Mouse (Mus musculus) lung, embryonic 15.5 days (tissue): ENCODE data around the gene Usp43. TPM values are rescaled to one million over a fixed set of nuclear protein-coding genes. Genes with fewer than 3 reads are reported as not detected.

Experiments
- ATAC-seq: fragments of 200-750 bp; cut with Nextera tagmentation; 2 replicates; pipeline ENCODE4 v1.8.0; 2017; ENCODE audit warnings: moderate number of reproducible peaks, borderline replicate concordance; ENCODE audit not compliant: low FRiP score, low TSS enrichment; ENCODE audit errors: extremely low read depth
- H3K27ac ChIP-seq: fragments of 300-500 bp; sonication (generic); 2 replicates; pipeline ENCODE4 v1.5.1; 2015; ENCODE audit warnings: moderate library complexity, mild to moderate bottlenecking, inconsistent platforms
- H3K27me3 ChIP-seq: fragments of 300-500 bp; sonication (generic); 2 replicates; pipeline ENCODE4 v1.6.1; 2015; ENCODE audit warnings: inconsistent platforms
- H3K36me3 ChIP-seq: fragments of 300-500 bp; sonication (generic); 2 replicates; pipeline ENCODE4 v1.6.1; 2015; ENCODE audit warnings: inconsistent platforms
- H3K4me1 ChIP-seq: fragments of 300-500 bp; sonication (generic); 2 replicates; pipeline ENCODE4 v1.6.1; 2015; ENCODE audit warnings: inconsistent platforms
- H3K4me2 ChIP-seq: fragments of 300-500 bp; sonication (generic); 2 replicates; pipeline ENCODE4 v1.6.1; 2015; ENCODE audit warnings: inconsistent platforms, mild to moderate bottlenecking, moderate library complexity
- H3K4me3 ChIP-seq: fragments of 300-500 bp; sonication (generic); 2 replicates; pipeline ENCODE4 v1.5.1; 2015; ENCODE audit warnings: mild to moderate bottlenecking, inconsistent platforms
- H3K9ac ChIP-seq: fragments of 300-500 bp; sonication (generic); 2 replicates; pipeline ENCODE4 v1.6.1; 2015; ENCODE audit warnings: inconsistent platforms
- H3K9me3 ChIP-seq: fragments of 300-500 bp; sonication (generic); 2 replicates; pipeline ENCODE4 v1.6.1; 2016; ENCODE audit warnings: inconsistent platforms
- WGBS: fragments of 180-500 bp; shearing (Covaris S2); methylation state at CpG from one replicate; pipeline ENCODE4 v1.1.7; 2015; 5-methylcytosine and 5-hydroxymethylcytosine counted together
- polyA plus RNA-seq: library from polyadenylated mRNA; unstranded; fragments of >200 nt; fragmentation: Nextera tagmentation; extraction: Ambion mirVana; gene quantifications from 2 replicates; pipeline ENCODE4 v1.2.1, GENCODE M21; 2015

Gene Usp43
- 3.2 and 3.7 TPM in 2 replicates for polyA plus RNA-seq

- Histone ChIP-seq H3K4me2 (peak within 1 kb of the TSS; percentile 96), H3K4me3 (peak within 1 kb of the TSS; percentile 72), H3K36me3 (no peaks in the 10 kb centered on the region), H3K27me3 (peaks cover 20% of the 10 kb centered on the region), H3K9ac (peak within 1 kb of the TSS; percentile 66), H3K27ac (peak within 1 kb of the TSS; percentile 93), H3K9me3 (no peaks in the 10 kb centered on the region), H3K4me1 (no peaks in the 10 kb centered on the region)
- under 1% methylated on average over 69 of the region's 80 CpGs for WGBS
- peak; percentile 83 for ATAC-seq
Measured at GRCm38 (mm10) chr11:67921827-67922754, at the start of gene Usp43. Gene Usp43, minus strand, starts transcription at chr11:67922153.

GRCm38 (mm10) chr11:67967831-67968230 lies 45.9 kb upstream of the Usp43 start:
- H3K4me1 ChIP-seq, result peaks cover 25% of the 10 kb centered on the region
- no peak for ATAC-seq
- H3K9ac ChIP-seq, result no peak overlapping the region
- 51% methylated on average over 11 of the region's 11 CpGs for WGBS
- H3K27me3 ChIP-seq, result no peaks in the 10 kb centered on the region
- 0 out of 2 replicates have a peak, but pooled peaks cover 4% of the 10 kb centered on the region for H3K36me3 ChIP-seq
- no peaks in the 10 kb centered on the region for H3K9me3 ChIP-seq
- H3K27ac ChIP-seq, result no peak overlapping the region
- no peak overlapping the region; the same call in 1 of the 2 replicates for H3K4me3 ChIP-seq
- no peak overlapping the region; the same call in 1 of the 2 replicates for H3K4me2 ChIP-seq

GRCm38 (mm10) chr11:67965905-67966878 lies 44.2 kb upstream of the Usp43 start, which contains the start of gene Stx8:
Gene Stx8, plus strand, starts transcription at chr11:67966193.
- Histone ChIP-seq H3K9me3 (no peaks in the 10 kb centered on the region), H3K36me3 (0 out of 2 replicates have a peak, but pooled peaks cover 4% of the 10 kb centered on the region), H3K4me2 (peak within 1 kb of the TSS; percentile 68), H3K4me1 (peaks cover 20% of the 10 kb centered on the region), H3K9ac (peak within 1 kb of the TSS; percentile 78), H3K4me3 (peak within 1 kb of the TSS; percentile 64), H3K27ac (peak within 1 kb of the TSS; percentile 21), H3K27me3 (no peaks in the 10 kb centered on the region)
- under 1% methylated on average over 28 of the region's 28 CpGs for WGBS
- ATAC-seq, result peak; percentile 81

- Histone ChIP-seq H3K27me3 (no peaks in the 10 kb centered on the region), H3K9me3 (no peaks in the 10 kb centered on the region), H3K4me3 (peak within 1 kb of the TSS; percentile 64), H3K4me1 (peaks cover 20% of the 10 kb centered on the region), H3K9ac (peak within 1 kb of the TSS; percentile 78), H3K36me3 (0 out of 2 replicates have a peak, but pooled peaks cover 4% of the 10 kb centered on the region), H3K4me2 (peak within 1 kb of the TSS; percentile 68), H3K27ac (peak within 1 kb of the TSS; percentile 21)
- WGBS, result 7% methylated on average over 15 of the region's 15 CpGs
- ATAC-seq, result peak; percentile 53; the same call in 1 of the 2 replicates
Measured at GRCm38 (mm10) chr11:67965242-67965883, 43.4 kb upstream of the Usp43 start, which contains the start of gene Cfap52. Gene Cfap52, minus strand, starts transcription at chr11:67965651.

GRCm38 (mm10) chr11:67964110-67964509 lies 42.2 kb upstream of the Usp43 start:
- H3K9ac ChIP-seq, result no peak overlapping the region
- H3K4me1 ChIP-seq, result peaks cover 20% of the 10 kb centered on the region
- H3K4me2 ChIP-seq, result no peak overlapping the region
- H3K9me3 ChIP-seq, result no peaks in the 10 kb centered on the region
- no peaks in the 10 kb centered on the region for H3K27me3 ChIP-seq
- no peak overlapping the region for H3K4me3 ChIP-seq
- no peak for ATAC-seq
- no peaks in the 10 kb centered on the region for H3K36me3 ChIP-seq
- 63% methylated on average over 6 of the region's 6 CpGs for WGBS
- H3K27ac ChIP-seq, result no peak overlapping the region

DNA sequence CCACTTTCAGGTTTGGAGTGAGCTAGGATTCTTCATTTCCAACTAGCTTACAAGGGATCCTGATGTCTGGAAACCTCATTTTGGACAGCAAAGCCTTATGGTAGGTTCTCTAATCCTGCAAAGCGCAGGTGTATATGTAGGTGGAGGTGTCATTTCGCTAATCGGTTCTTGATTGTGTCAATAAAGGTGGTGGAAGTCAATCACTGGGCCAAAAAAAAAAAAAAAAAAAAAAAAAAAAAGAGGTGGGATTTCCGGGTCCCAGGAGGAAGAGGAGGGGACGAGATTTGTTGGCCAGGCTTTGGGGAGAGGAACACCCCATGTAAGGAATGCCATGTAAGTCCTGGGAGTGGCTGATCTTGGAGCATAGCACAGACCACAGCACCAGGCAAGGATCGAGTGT lies 32.5 kb upstream of the Usp43 start:
- Histone ChIP-seq H3K9me3 (no peaks in the 10 kb centered on the region), H3K27me3 (no peaks in the 10 kb centered on the region), H3K4me1 (no peaks in the 10 kb centered on the region), H3K4me2 (no peak overlapping the region), H3K27ac (no peak overlapping the region), H3K36me3 (no peaks in the 10 kb centered on the region), H3K4me3 (no peak overlapping the region), H3K9ac (no peak overlapping the region)
- 82% methylated on average over 6 of the region's 6 CpGs for WGBS
- no peak for ATAC-seq

- no peak overlapping the region for H3K9ac ChIP-seq
- no peaks in the 10 kb centered on the region for H3K27me3 ChIP-seq
- WGBS, result 79% methylated on average over 5 of the region's 5 CpGs
- no peaks in the 10 kb centered on the region for H3K36me3 ChIP-seq
- no peaks in the 10 kb centered on the region for H3K9me3 ChIP-seq
- ATAC-seq, result no peak
- no peaks in the 10 kb centered on the region for H3K4me1 ChIP-seq
- H3K4me2 ChIP-seq, result no peak overlapping the region
- H3K4me3 ChIP-seq, result no peak overlapping the region
- no peak overlapping the region for H3K27ac ChIP-seq
Measured at GRCm38 (mm10) chr11:67953604-67954003, 31.7 kb upstream of the Usp43 start.

- WGBS, result 78% methylated on average over 9 of the region's 9 CpGs
- no peak overlapping the region for H3K4me2 ChIP-seq
- H3K27me3 ChIP-seq, result no peaks in the 10 kb centered on the region
- no peak overlapping the region for H3K9ac ChIP-seq
- H3K4me1 ChIP-seq, result peaks cover 7% of the 10 kb centered on the region; the same call in 1 of the 2 replicates
- H3K9me3 ChIP-seq, result no peaks in the 10 kb centered on the region
- H3K36me3 ChIP-seq, result no peaks in the 10 kb centered on the region
- H3K4me3 ChIP-seq, result no peak overlapping the region
- H3K27ac ChIP-seq, result no peak overlapping the region
- ATAC-seq, result no peak
Measured at GRCm38 (mm10) chr11:67949475-67949874, 27.5 kb upstream of the Usp43 start.

GRCm38 (mm10) chr11:67948229-67948628 lies 26.3 kb upstream of the Usp43 start:
- WGBS, result 26% methylated on average over 3 of the region's 3 CpGs
- H3K9ac ChIP-seq, result no peak overlapping the region
- no peaks in the 10 kb centered on the region for H3K9me3 ChIP-seq
- H3K4me3 ChIP-seq, result no peak overlapping the region
- H3K27ac ChIP-seq, result 0 out of 2 replicates have a peak overlapping the region, but pooled peaks have one; percentile 14
- no peaks in the 10 kb centered on the region for H3K27me3 ChIP-seq
- H3K4me2 ChIP-seq, result no peak overlapping the region
- H3K4me1 ChIP-seq, result peaks cover 7% of the 10 kb centered on the region; the same call in 1 of the 2 replicates
- no peak for ATAC-seq
- no peaks in the 10 kb centered on the region for H3K36me3 ChIP-seq

DNA sequence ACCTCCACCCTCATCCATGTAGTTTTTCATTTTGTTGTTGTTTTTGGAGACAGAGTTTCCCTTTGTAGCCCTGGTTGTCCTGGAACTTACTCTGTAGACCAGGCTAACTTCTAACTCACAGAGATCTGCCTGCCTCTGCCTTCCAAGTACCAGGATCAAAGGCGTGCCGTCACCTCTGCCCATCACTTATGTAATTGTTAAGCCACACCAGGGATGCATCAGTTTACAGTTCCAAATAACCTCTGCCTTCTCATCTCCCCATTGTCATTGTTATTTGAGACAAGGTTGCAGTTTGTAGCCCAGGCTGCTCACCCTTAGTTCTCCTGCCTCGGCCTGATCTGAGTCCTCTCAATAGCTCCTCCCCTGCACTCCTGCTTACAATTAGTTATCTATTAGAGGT lies 10.2 kb upstream of the Usp43 start:
- H3K4me2 ChIP-seq, result no peak overlapping the region
- H3K4me3 ChIP-seq, result no peak overlapping the region
- H3K4me1 ChIP-seq, result no peaks in the 10 kb centered on the region
- H3K36me3 ChIP-seq, result no peaks in the 10 kb centered on the region
- no peaks in the 10 kb centered on the region for H3K9me3 ChIP-seq
- H3K27me3 ChIP-seq, result no peaks in the 10 kb centered on the region
- 88% methylated on average over 3 of the region's 3 CpGs for WGBS
- ATAC-seq, result no peak
- H3K9ac ChIP-seq, result no peak overlapping the region
- no peak overlapping the region for H3K27ac ChIP-seq
